Mouse (Mus musculus) thymus, adult 2 months (tissue): ENCODE results near the gene Abhd12b.

Experiments used
- CTCF ChIP-seq: fragments of 200-500 bp; IDR thresholded peaks from 2 replicates; pipeline ENCODE4 v1.5.1; 2012; ENCODE audit warnings: mild to moderate bottlenecking, control low read depth, low read length, moderate library complexity, borderline replicate concordance; ENCODE audit not compliant: control insufficient read depth, poor library complexity, insufficient read depth; ENCODE audit errors: extremely low read depth
- POLR2A ChIP-seq: fragments of 200-500 bp; IDR thresholded peaks from 2 replicates; pipeline ENCODE4 v1.6.1; 2012; ENCODE audit warnings: mild to moderate bottlenecking, low read length, control low read depth, moderate library complexity; ENCODE audit not compliant: control insufficient read depth, poor library complexity, insufficient read depth; ENCODE audit errors: extremely low read depth

- TF ChIP-seq CTCF (no peak), POLR2A (no peak)
Measured at GRCm38 (mm10) chr12:70216229-70216800, 62.4 kb downstream of the Abhd12b start.
